Mouse (Mus musculus) myocyte (in vitro differentiated cells): ENCODE measurements around the gene Lyrm7.

Experiments
- CEBPB ChIP-seq: IDR thresholded peaks from 2 replicates; pipeline ENCODE4 v1.6.1; 2011; ENCODE audit warnings: mild to moderate bottlenecking, moderate library complexity; ENCODE audit not compliant: poor library complexity, insufficient read depth, severe bottlenecking
- E2F4 ChIP-seq: IDR thresholded peaks from one replicate; pipeline ENCODE4 v1.6.1; 2011; ENCODE audit warnings: mild to moderate bottlenecking, control low read depth, moderate library complexity; ENCODE audit not compliant: insufficient read depth
- MAX ChIP-seq: IDR thresholded peaks from one replicate; pipeline ENCODE4 v1.6.1; 2011; ENCODE audit warnings: low read depth, mild to moderate bottlenecking, control low read depth
- MYOD1 ChIP-seq, 3 experiments: IDR thresholded peaks; one replicate each; pipeline ENCODE4 v1.6.1; 2011; ENCODE audit warnings: control low read depth in 2 of 3, low read depth in 2 of 3, mild to moderate bottlenecking in 2 of 3, moderate library complexity in 1 of 3; ENCODE audit not compliant: insufficient read length in 2 of 3, control insufficient read depth in 1 of 3
- POLR2A ChIP-seq: IDR thresholded peaks from one replicate; pipeline ENCODE4 v1.6.1; 2011; ENCODE audit warnings: low read depth, mild to moderate bottlenecking, control low read depth, moderate library complexity; ENCODE audit not compliant: insufficient read length
- POLR2AphosphoS2 ChIP-seq: IDR thresholded peaks from one replicate; pipeline ENCODE4 v1.6.1; 2011; ENCODE audit warnings: low read depth, control low read depth; ENCODE audit not compliant: insufficient read length
- TCF12 ChIP-seq: IDR thresholded peaks from one replicate; pipeline ENCODE4 v1.6.1; 2011; ENCODE audit warnings: mild to moderate bottlenecking, control low read depth; ENCODE audit not compliant: poor library complexity, insufficient read depth, severe bottlenecking
- USF1 ChIP-seq: IDR thresholded peaks from one replicate; pipeline ENCODE4 v1.6.1; 2011; ENCODE audit warnings: low read depth, mild to moderate bottlenecking, control low read depth, moderate library complexity

- TF ChIP-seq CEBPB (no peak), POLR2A (no peak), USF1 (no peak), E2F4 (no peak), MYOD1 (IDR thresholded peaks at IDR 0.05; ENCODE audit: control insufficient read depth in 1 of 3, insufficient read length in 2 of 3, low read depth in 2 of 3) (no peak), POLR2AphosphoS2 (no peak), TCF12 (no peak), MAX (no peak)
Observed at GRCm38 (mm10) chr11:54794678-54795077, 66.0 kb downstream of the Lyrm7 start.
